Mouse (Mus musculus) neural tube, embryonic 14.5 days (tissue): ENCODE measurements at regions not wholly inside any gene's neighbourhood (a gene's known extent, or its start where the extent isn't known, plus 50 kb on each side); places are given as distances from the start of the nearest gene placed in this dataset.

Experiments used
- ATAC-seq: fragments of 200-750 bp; cut with Nextera tagmentation; 2 replicates; pipeline ENCODE4 v1.8.0; 2017; ENCODE audit warnings: low read depth, mild to moderate bottlenecking, moderate TSS enrichment, moderate library complexity
- H3K27ac ChIP-seq: fragments of 300-500 bp; sonication (generic); 2 replicates; pipeline ENCODE4 v1.5.1; 2014; ENCODE audit warnings: low read depth, mild to moderate bottlenecking, control low read depth, low read length, moderate library complexity, mixed read lengths
- H3K27me3 ChIP-seq: fragments of 300-500 bp; sonication (generic); 2 replicates; pipeline ENCODE4 v1.6.1; 2014; ENCODE audit warnings: low read length; ENCODE audit not compliant: control insufficient read depth, insufficient read depth
- H3K36me3 ChIP-seq: fragments of 300-500 bp; sonication (generic); 2 replicates; pipeline ENCODE4 v1.6.1; 2014; ENCODE audit warnings: low read length, mixed read lengths; ENCODE audit not compliant: control insufficient read depth, insufficient read depth
- H3K4me1 ChIP-seq: fragments of 300-500 bp; sonication (generic); 2 replicates; pipeline ENCODE4 v1.6.1; 2014; ENCODE audit warnings: low read length; ENCODE audit not compliant: control insufficient read depth, insufficient read depth
- H3K4me2 ChIP-seq: fragments of 300-500 bp; sonication (generic); 2 replicates; pipeline ENCODE4 v1.6.1; 2014; ENCODE audit warnings: mild to moderate bottlenecking, low read depth, low read length, control low read depth
- H3K4me3 ChIP-seq: fragments of 300-500 bp; sonication (generic); 2 replicates; pipeline ENCODE4 v1.5.1; 2014; ENCODE audit warnings: low read depth, low read length, control low read depth, mixed read lengths
- H3K9ac ChIP-seq: fragments of 300-500 bp; sonication (generic); replicated peaks from 2 replicates; pipeline ENCODE4 v1.6.1; 2014; ENCODE audit warnings: low read depth, mild to moderate bottlenecking, control low read depth, low read length, mixed read lengths
- H3K9me3 ChIP-seq: fragments of 300-500 bp; sonication (generic); 2 replicates; pipeline ENCODE4 v1.6.1; 2016; ENCODE audit warnings: low read length; ENCODE audit not compliant: control insufficient read depth
- WGBS: fragments of 180-500 bp; shearing (Covaris S2); extraction: QIAGEN DNeasy Blood & Tissue Kit; methylation state at CpG from one replicate; pipeline ENCODE4 v1.1.7; 2014; 5-methylcytosine and 5-hydroxymethylcytosine counted together

DNA sequence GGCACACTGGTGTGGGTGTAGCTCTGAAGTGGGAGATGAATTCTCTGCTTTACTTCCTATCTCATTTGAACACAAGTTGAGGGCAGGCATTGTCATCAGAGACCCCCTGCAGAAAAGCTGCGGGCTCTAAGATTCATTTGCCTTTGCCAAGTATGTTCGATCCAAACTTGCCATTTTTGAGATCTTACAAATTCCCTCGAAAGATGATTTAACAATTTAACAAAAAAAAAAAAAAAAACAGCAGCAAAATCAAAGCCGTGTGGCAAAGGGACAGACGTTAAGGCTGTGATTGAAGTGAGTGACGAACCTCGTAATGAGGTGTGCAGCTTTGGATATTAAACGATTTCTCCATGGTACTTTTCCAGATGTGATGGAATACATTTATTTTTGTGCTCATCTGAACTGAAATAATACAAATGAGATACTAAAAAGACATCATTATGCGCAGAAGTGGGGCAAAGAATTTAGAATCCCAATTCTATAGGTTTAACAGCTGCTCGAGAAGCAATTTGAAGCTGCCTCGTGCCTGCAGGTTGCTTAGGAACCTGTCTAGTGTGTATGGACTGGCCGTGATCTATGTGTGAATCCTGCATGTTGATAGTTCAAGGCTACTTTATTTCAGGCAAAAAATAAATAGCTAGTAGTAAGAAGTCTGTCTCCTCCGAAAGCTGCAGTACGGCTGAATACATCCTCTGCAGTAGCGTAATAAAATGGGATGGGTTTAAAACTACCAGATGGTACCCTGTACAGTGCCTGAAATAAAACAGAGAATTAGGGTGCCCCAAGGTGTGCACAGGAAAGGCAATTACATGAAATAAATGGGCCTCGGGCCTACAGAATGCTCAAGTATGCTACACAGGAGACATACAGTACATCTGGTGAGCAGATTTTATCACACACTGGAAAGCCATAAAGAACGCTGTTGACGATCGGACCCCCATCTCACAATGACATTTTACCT is 393.0 kb upstream of the Hnrnpa3 start:
- Histone ChIP-seq H3K27me3 (no peaks in the 10 kb centered on the region), H3K9me3 (no peaks in the 10 kb centered on the region), H3K36me3 (no peaks in the 10 kb centered on the region), H3K27ac (peak overlapping the region; percentile 46; the same call in 1 of the 2 replicates), H3K4me3 (no peak overlapping the region), H3K4me2 (no peak overlapping the region), H3K4me1 (peaks cover 15% of the 10 kb centered on the region), H3K9ac (no peak overlapping the region)
- WGBS = 39% methylated on average over 19 of the region's 19 CpGs
- ATAC-seq = peak; percentile 84; the same call in 1 of the 2 replicates

- H3K4me1 ChIP-seq = peaks cover 15% of the 10 kb centered on the region
- WGBS = 72% methylated on average over 3 of the region's 3 CpGs
- H3K27ac ChIP-seq = no peak overlapping the region
- no peaks in the 10 kb centered on the region for H3K36me3 ChIP-seq
- no peak overlapping the region for H3K4me3 ChIP-seq
- ATAC-seq = no peak
- no peaks in the 10 kb centered on the region for H3K27me3 ChIP-seq
- H3K9me3 ChIP-seq = no peaks in the 10 kb centered on the region
- H3K9ac ChIP-seq = no peak overlapping the region
- H3K4me2 ChIP-seq = no peak overlapping the region
These were observed 391.1 kb upstream of the Hnrnpa3 start for GRCm38 (mm10) chr2:75267949-75268348.

DNA sequence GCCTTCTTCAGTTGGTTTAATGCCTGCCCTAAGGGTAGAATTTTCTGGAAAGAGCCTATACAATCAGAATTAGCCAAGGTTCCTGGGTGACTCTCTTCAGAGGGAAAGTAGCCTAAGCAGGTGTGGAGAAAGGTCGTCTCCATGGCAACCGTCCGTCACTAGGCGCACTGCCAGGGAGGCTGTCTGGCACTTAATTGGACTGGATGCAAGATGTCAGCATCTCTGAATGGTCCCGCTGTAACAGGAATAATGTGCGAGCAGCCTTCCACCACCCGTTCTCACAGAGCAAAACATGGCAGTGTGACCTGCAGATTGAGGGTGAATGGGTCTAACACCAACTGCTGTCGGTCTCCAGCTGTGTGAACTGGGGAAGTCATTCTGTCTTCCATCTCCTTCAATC is 389.6 kb upstream of the Hnrnpa3 start:
- Histone ChIP-seq H3K27ac (no peak overlapping the region; the same call in 1 of the 2 replicates), H3K4me2 (no peak overlapping the region), H3K4me3 (no peak overlapping the region), H3K27me3 (no peaks in the 10 kb centered on the region), H3K9me3 (no peaks in the 10 kb centered on the region), H3K36me3 (no peaks in the 10 kb centered on the region), H3K9ac (no peak overlapping the region), H3K4me1 (peaks cover 15% of the 10 kb centered on the region)
- 24% methylated on average over 8 of the region's 8 CpGs for WGBS
- ATAC-seq = peak; percentile 60; the same call in 1 of the 2 replicates

DNA sequence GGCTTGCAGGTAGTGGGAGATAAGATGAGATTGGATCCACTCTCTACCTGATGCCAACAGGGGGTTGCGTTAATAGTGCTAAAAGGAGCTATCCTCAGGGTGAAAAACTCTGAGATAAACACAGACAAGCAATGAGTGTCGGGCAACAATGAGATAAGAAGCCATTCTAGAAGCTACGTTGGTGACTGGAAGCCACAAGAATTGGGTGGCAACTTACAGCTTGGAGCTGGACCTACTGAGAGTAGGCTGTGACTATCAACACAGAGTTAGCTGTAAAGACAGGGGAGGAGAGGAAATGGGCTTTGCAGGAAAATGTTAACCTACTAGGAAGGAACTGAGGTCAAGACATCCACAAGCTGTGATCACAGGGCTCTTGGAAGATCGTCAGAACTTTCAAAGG is 388.9 kb upstream of the Hnrnpa3 start:
- no peaks in the 10 kb centered on the region for H3K27me3 ChIP-seq
- 85% methylated on average over 4 of the region's 4 CpGs for WGBS
- no peak overlapping the region for H3K9ac ChIP-seq
- H3K4me1 ChIP-seq = peaks cover 15% of the 10 kb centered on the region
- no peaks in the 10 kb centered on the region for H3K9me3 ChIP-seq
- H3K36me3 ChIP-seq = no peaks in the 10 kb centered on the region
- no peak overlapping the region for H3K4me2 ChIP-seq
- ATAC-seq = no peak
- H3K27ac ChIP-seq = no peak overlapping the region
- no peak overlapping the region for H3K4me3 ChIP-seq

GRCm38 (mm10) chr2:75287900-75288299 is 371.2 kb upstream of the Hnrnpa3 start:
- Histone ChIP-seq H3K4me3 (no peak overlapping the region), H3K27ac (no peak overlapping the region), H3K36me3 (no peaks in the 10 kb centered on the region), H3K9me3 (no peaks in the 10 kb centered on the region), H3K4me1 (no peaks in the 10 kb centered on the region), H3K27me3 (no peaks in the 10 kb centered on the region), H3K4me2 (no peak overlapping the region), H3K9ac (no peak overlapping the region)
- 86% methylated on average over 1 of the region's 1 CpGs for WGBS
- no peak for ATAC-seq

DNA sequence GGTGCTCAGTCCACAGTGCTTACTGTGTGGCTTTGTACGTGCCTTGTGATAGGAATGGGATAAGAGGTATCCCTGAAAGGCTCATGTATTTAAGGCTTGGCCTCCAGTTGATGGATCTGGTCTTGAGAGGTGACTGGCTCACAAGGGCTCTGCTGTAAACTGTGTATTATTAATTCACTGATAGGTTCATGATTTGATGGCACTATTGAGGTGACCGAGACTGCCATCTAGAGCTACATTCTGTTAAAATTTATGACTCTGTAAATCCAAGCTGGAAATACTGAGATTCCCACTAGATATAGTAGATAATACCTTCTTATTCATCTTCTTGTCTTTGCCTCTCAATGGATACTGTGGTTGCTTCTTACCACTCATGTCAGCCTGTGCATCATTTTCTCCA is 367.4 kb upstream of the Hnrnpa3 start:
- Histone ChIP-seq H3K27ac (no peak overlapping the region), H3K9ac (no peak overlapping the region), H3K4me2 (no peak overlapping the region), H3K27me3 (no peaks in the 10 kb centered on the region), H3K9me3 (no peaks in the 10 kb centered on the region), H3K36me3 (no peaks in the 10 kb centered on the region), H3K4me1 (no peaks in the 10 kb centered on the region), H3K4me3 (no peak overlapping the region)
- 69% methylated on average over 2 of the region's 2 CpGs for WGBS
- no peak for ATAC-seq

GRCm38 (mm10) chr2:75306821-75307220 is 352.2 kb upstream of the Hnrnpa3 start:
- H3K4me1 ChIP-seq = no peaks in the 10 kb centered on the region; the same call in 1 of the 2 replicates
- H3K4me3 ChIP-seq = no peak overlapping the region
- no peaks in the 10 kb centered on the region for H3K36me3 ChIP-seq
- ATAC-seq = no peak
- no peak overlapping the region for H3K4me2 ChIP-seq
- no peaks in the 10 kb centered on the region for H3K27me3 ChIP-seq
- H3K9ac ChIP-seq = no peak overlapping the region
- WGBS = 86% methylated on average over 3 of the region's 3 CpGs
- no peaks in the 10 kb centered on the region for H3K9me3 ChIP-seq
- H3K27ac ChIP-seq = no peak overlapping the region

- H3K9ac ChIP-seq = no peak overlapping the region
- H3K27ac ChIP-seq = no peak overlapping the region
- no peak overlapping the region for H3K4me2 ChIP-seq
- H3K9me3 ChIP-seq = no peaks in the 10 kb centered on the region
- WGBS = 32% methylated on average over 4 of the region's 4 CpGs
- H3K27me3 ChIP-seq = no peaks in the 10 kb centered on the region
- H3K4me3 ChIP-seq = no peak overlapping the region
- no peaks in the 10 kb centered on the region; the same call in 1 of the 2 replicates for H3K4me1 ChIP-seq
- no peak for ATAC-seq
- no peaks in the 10 kb centered on the region for H3K36me3 ChIP-seq
These were observed 347.9 kb upstream of the Hnrnpa3 start for GRCm38 (mm10) chr2:75311191-75311590.

DNA sequence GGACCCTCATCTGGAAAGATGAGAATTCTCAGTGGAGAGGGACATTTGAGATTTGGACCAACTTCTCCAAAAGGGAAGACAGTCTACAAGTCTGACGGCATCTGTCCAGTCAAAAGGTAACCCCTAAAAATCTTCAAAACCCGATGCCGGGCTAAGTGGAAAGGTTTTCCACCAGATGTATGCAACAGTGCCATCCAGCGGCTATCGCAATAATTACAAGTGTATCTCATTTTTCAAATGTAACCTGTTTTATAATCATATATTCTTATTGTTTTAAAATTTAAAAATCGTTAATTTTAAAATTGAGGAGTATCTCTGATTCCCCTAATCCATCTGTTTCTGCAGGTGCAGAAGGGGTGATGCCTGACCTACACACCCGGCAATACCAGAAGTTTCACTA is 346.8 kb upstream of the Hnrnpa3 start:
- Histone ChIP-seq H3K9ac (no peak overlapping the region), H3K9me3 (no peaks in the 10 kb centered on the region), H3K27me3 (no peaks in the 10 kb centered on the region), H3K4me3 (no peak overlapping the region), H3K27ac (no peak overlapping the region), H3K4me2 (no peak overlapping the region), H3K36me3 (no peaks in the 10 kb centered on the region), H3K4me1 (peaks cover 5% of the 10 kb centered on the region; the same call in 1 of the 2 replicates)
- ATAC-seq = no peak
- 13% methylated on average over 7 of the region's 7 CpGs for WGBS
